Mouse (Mus musculus): ENCODE data around the gene Eva1a.

Gene Eva1a

DNA sequence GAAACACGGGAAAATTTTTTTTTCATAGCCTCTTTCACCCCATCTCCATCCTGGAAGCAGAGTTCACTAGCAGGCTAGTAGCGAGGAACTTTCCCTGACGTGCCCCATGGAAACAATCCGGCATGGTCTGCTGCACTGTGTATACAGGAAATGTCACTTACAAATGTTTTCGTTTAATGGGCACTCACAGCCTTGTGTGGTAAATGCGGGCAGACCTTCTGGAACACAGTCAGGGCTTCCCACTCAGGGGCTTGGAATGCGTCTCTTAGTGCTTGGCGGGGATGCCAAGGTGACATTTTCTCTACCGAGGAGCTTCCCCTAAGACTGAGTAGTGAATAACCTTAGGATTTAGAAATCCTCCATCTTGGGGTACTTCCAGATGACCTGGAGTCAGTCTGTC lies 87.0 kb downstream of the Eva1a start:
- DNase-seq (ENCODE audit: low spot score), result no peak

DNA sequence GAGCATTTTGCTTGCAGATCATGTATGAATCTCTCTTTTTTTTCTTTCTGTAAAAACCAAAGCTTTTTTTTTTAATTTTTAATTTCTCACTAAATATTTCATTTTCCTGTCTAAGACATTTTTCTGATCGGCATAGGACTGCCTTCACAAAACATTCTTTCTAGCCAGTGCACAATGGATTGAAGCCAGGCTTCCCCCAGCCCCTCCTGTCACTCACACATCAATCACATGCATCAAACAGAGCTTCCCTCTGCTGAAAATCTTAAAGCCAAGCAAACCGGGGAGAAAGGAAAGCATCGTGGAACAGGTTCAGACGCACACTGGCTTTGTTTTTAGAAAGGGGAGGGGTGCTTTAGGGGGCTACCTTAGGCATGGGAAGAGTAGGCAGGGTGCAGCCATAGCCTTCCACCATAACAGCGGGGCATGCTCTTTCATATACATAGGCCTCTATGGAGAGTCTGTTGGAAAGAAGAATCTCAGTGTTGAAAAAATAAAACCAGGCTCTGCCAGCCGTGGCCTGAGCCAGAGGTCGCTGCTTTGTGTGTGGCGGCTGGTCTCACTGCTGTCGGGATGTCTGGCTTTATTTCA lies 88.9 kb downstream of the Eva1a start:
- DNase-seq (ENCODE audit: low spot score), result no peak

DNA sequence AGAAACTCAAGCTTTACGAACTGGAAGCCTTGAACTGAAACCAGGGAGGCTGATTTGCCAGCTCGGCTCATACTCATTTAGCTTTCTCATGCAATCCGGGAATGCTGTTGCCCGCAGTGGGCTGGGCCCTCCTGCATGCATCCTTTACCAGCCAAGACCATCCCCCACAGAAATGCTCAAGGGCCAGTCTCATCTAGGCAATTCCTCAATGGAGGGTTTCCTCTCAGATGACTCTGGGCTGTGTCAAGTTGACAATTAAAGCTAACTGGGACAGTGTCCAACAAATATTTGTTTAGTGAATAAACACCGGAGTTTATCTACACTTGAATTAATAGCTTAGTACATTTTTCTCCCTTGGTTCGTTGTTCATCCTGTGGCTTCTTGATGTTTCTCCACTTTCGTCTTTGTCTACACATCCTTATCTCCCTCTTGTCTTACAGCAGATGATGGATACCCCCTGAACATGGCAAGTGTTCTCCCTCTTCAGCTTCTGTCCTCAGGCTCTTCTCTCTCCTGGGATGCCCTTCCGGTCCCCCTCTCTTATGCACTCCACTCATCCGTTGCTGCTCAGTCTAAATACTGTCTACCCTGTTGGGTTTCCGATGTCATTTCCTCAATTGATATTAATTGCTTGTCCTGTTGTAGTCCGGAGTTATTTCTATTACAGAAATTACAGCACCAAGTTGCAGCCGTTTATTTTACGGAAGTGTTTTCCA lies 92.2 kb downstream of the Eva1a start:
- no peak for DNase-seq (ENCODE audit: low spot score)

DNA sequence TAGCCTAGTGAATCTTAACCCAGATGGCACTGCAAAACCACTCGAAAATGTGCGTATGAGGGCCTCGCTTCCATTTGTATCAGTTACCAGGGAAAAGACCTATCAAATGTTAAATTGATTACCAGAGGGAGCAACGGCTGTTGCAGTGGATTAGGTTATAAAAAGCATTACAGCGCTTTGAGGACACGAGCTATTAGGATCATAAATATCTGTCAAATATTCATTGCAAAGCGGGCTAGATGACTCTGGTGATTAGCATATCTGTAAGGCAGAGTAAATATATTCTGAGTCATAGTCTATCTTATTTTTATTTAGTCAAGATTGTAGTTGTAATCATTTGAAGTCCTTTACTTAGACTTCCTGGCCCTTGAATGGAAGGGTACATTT lies 92.7 kb downstream of the Eva1a start:
- no peak for DNase-seq (ENCODE audit: low spot score)

DNA sequence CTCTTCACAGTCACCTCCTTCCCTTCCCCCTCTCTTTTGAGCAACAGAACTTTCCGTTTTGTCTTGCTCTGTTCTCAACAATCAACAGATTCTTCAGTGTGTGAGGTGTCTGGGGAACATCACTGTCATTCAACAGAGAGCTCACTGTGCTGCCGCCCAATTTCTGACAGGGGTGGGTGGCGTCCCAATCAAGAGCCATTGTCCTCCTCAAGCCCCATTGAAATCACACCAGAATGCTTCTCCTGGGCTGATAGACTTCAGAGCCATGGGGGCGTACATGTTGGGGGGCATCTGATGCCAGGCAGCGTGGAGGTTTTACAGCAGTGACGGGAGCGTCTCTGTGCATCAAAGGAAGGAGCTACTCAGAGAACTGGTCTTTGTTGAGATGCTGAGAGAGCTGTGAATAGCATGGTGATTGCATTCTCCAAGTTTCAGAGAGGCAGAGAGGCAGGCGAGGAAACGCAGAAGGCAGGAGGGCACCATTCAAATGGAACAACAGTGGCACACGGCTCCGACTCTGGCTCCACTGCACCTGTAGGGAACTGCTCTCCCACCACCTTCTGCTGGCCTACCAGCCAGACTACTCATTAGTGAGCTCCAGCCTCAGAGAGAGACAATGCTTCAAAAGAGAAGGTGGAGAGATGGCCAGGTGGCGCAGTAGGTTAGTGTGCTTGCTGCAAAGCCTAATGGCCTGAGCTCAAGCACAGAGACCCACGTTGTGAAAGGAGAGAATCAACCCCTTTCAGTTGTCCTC lies 95.3 kb downstream of the Eva1a start:
- no peak for DNase-seq (ENCODE audit: low spot score)
